Mouse (Mus musculus) brain, embryonic 18.5 days (tissue): ENCODE measurements around the gene Tbca.

ENCODE experiments used
- DNase-seq: peaks from one replicate; pipeline ENCODE4 v3.0.0-alpha.2; 2012; ENCODE audit warnings: low read depth, low spot score

Gene Tbca

GRCm38 (mm10) chr13:94788771-94789649, at the start of gene Tbca:
Tbca (plus strand) TSS chr13:94788910.
- DNase-seq = peak; percentile 63

- DNase-seq = no peak
Observed at GRCm38 (mm10) chr13:94745176-94745575, 43.5 kb upstream of the Tbca start.

GRCm38 (mm10) chr13:94765852-94766251, 22.9 kb upstream of the Tbca start:
- no peak for DNase-seq

- no peak for DNase-seq
Observed at GRCm38 (mm10) chr13:94768460-94769154, 20.1 kb upstream of the Tbca start.

- no peak for DNase-seq
Observed at GRCm38 (mm10) chr13:94769155-94769470, 19.6 kb upstream of the Tbca start.

GRCm38 (mm10) chr13:94786866-94787265, 1.8 kb upstream of the Tbca start:
- no peak for DNase-seq

GRCm38 (mm10) chr13:94794689-94795088, 6.0 kb downstream of the Tbca start:
- no peak for DNase-seq

- no peak for DNase-seq
Observed at GRCm38 (mm10) chr13:94803480-94804057, 14.9 kb downstream of the Tbca start.

GRCm38 (mm10) chr13:94806315-94807179, 17.8 kb downstream of the Tbca start:
- DNase-seq = no peak

- DNase-seq = no peak
Observed at GRCm38 (mm10) chr13:94808596-94808995, 19.9 kb downstream of the Tbca start.

- no peak for DNase-seq
Observed at GRCm38 (mm10) chr13:94809724-94810123, 21.0 kb downstream of the Tbca start.

GRCm38 (mm10) chr13:94811451-94811850, 22.7 kb downstream of the Tbca start:
- no peak for DNase-seq

GRCm38 (mm10) chr13:94813770-94814169, 25.1 kb downstream of the Tbca start:
- no peak for DNase-seq

- no peak for DNase-seq
Observed at GRCm38 (mm10) chr13:94820516-94820915, 31.8 kb downstream of the Tbca start.

- DNase-seq = no peak
Observed at GRCm38 (mm10) chr13:94820956-94821355, 32.2 kb downstream of the Tbca start.

- DNase-seq = no peak
Observed at GRCm38 (mm10) chr13:94826389-94826788, 37.7 kb downstream of the Tbca start.

- no peak for DNase-seq
Observed at GRCm38 (mm10) chr13:94826986-94827385, 38.3 kb downstream of the Tbca start.

- DNase-seq = no peak
Observed at GRCm38 (mm10) chr13:94827847-94828246, 39.1 kb downstream of the Tbca start.

GRCm38 (mm10) chr13:94838047-94838720, 49.5 kb downstream of the Tbca start:
- DNase-seq = no peak

- no peak for DNase-seq
Observed at GRCm38 (mm10) chr13:94838756-94839337, 50.1 kb downstream of the Tbca start.

- DNase-seq = no peak
Observed at GRCm38 (mm10) chr13:94843236-94843635, 54.5 kb downstream of the Tbca start.
